Mouse (Mus musculus) stomach, embryonic 14.5 days (tissue): ENCODE results near the gene Ifi27l2b. TPM values are rescaled to one million over a fixed set of nuclear protein-coding genes. Genes with fewer than 3 reads are reported as not detected.

ENCODE experiments used
- polyA plus RNA-seq: library from polyadenylated mRNA; unstranded; fragments of >200 nt; fragmentation: Nextera tagmentation; extraction: Ambion mirVana; gene quantifications from 2 replicates; pipeline ENCODE4 v1.2.1, GENCODE M21; 2014

Ifi27l2b gene
- polyA plus RNA-seq, 1 experiment from 2014 or later, result 1.3 TPM

Other genes with a start within 250 kb of the Ifi27l2b start
- 3.4 and 3.5 TPM in 2 replicates for gene Prima1, start 215.1 kb downstream of the Ifi27l2b start, polyA plus RNA-seq
- gene Fam181a, start 146.2 kb downstream of the Ifi27l2b start, polyA plus RNA-seq, result not detected in 2 replicates
- gene Asb2, start 101.2 kb downstream of the Ifi27l2b start, polyA plus RNA-seq, result 22.0 and 22.3 TPM in 2 replicates
- 6.5 and 7.2 TPM in 2 replicates for gene Otub2, start 68.5 kb downstream of the Ifi27l2b start, polyA plus RNA-seq
- 0.25 and 0.87 TPM in 2 replicates for gene 9330161L09Rik, start 49.4 kb downstream of the Ifi27l2b start, polyA plus RNA-seq
- gene Ddx24, start 31.4 kb downstream of the Ifi27l2b start, polyA plus RNA-seq, result 89.4 and 91.4 TPM in 2 replicates
- 46.6 and 55.7 TPM in 2 replicates for gene Ifi27, start 23.0 kb downstream of the Ifi27l2b start, polyA plus RNA-seq
- gene Ifi27l2a, start 13.5 kb downstream of the Ifi27l2b start, polyA plus RNA-seq, result 16.9 and 17.1 TPM in 2 replicates
- gene Ppp4r4, start 75.1 kb upstream of the Ifi27l2b start, polyA plus RNA-seq, result 1.9 TPM in 2 replicates
- gene Serpina10, start 174.2 kb upstream of the Ifi27l2b start, polyA plus RNA-seq, result 0.12 and 0.18 TPM in 2 replicates
- 2.0 and 35.1 TPM in 2 replicates for gene Serpina6, start 200.0 kb upstream of the Ifi27l2b start, polyA plus RNA-seq
- gene Serpina16, start 218.9 kb upstream of the Ifi27l2b start, polyA plus RNA-seq, result not detected in 2 replicates
- not detected in 2 replicates for gene Serpina1f, start 238.3 kb upstream of the Ifi27l2b start, polyA plus RNA-seq